Mouse (Mus musculus): ENCODE data around the gene Hps5.

Gene Hps5

DNA sequence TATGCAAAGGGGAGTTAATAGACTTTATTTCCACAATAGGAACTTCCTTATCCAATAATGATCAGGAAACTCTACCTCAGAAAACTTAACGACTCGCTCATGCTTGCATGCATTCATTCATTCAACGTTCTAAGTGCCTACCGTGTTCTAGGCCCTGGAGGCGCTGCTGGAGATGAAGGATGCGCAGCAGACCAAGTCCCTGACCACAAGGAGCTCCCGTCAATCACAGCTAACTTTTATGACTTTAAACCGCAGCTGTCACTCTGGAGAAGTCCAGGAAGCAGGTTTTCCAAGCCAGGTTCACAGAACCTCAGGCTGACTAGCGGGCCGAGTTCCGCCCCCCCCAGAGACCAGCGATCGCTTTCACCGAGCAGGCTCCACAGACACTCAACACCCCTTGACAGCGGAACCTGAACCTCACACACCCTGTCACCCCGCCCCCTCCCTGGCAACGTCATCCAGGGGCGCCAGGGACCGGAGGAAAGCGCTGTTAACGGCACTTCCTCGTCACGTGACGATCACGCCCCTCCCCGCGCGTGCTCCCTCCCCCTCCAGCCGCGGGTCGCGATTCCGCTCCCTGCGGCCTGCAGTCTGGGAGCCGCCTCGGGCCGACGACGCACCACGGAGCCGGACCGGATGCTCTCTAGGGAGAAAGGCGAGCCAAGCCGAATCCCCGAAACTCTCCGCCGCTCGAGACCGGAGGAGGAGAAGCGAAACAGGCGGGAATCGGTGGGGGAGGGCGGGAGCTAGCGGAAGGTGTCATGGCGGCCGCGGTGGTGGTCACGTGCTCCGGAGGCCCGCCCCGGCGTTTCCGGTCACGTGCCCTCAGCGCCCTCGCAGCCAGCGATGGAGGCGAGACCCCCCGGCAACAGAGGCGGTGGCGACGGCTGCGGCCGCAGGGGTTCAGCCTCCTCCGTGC, at the start of gene Hps5, which contains the start of gene Gtf2h1:
Gene Hps5 (minus strand): TSS at position 778 of the 919 bp plus-strand sequence.
Gene Gtf2h1 (plus strand): TSS at position 817 of the 919 bp plus-strand sequence.
- under 1% methylated on average over 73 of the region's 75 CpGs for WGBS

DNA sequence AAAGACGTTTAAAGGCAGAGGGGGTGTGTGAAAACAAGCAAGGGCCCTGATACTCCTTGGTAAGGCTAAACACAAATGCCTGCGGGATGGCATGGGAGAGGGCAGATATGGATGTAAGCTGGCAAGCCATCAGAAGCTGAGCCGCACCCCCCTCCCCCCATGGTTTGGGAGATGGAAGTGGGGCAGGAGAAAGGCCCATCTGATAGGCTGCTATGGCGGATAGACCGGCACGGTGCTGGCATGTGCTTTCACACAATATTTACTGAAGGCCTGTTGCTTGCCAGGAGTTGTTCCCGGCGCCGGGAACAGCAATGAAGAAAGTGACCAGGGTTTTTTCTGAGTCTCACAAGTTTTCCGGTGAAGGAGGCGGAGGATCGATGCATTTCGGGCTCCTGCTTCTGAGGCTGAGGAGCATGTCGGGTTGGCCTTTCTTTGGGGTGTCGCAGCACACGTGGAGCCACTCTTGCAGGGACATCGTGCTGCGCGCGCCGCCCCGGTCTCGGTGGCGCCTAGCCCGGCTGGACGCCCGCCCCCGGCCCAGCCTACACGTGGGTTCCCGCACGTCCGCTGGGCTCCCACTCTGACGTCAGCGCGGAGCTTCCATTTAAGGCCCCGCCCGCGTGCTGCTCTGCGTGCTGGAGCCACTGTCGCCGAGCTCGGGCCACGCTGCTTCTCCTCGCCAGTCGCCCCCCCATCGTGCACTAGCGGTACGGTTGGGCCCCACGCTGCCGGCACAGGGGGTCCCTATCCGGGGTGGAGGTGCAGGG, 49.5 kb upstream of the Hps5 start:
- under 1% methylated on average over 51 of the region's 51 CpGs for WGBS

GRCm38 (mm10) chr7:46843576-46843975, 47.7 kb upstream of the Hps5 start:
- WGBS: 94% methylated on average over 4 of the region's 4 CpGs

- WGBS: 41% methylated on average over 5 of the region's 5 CpGs
Measured at GRCm38 (mm10) chr7:46842278-46842677, 46.4 kb upstream of the Hps5 start.

DNA sequence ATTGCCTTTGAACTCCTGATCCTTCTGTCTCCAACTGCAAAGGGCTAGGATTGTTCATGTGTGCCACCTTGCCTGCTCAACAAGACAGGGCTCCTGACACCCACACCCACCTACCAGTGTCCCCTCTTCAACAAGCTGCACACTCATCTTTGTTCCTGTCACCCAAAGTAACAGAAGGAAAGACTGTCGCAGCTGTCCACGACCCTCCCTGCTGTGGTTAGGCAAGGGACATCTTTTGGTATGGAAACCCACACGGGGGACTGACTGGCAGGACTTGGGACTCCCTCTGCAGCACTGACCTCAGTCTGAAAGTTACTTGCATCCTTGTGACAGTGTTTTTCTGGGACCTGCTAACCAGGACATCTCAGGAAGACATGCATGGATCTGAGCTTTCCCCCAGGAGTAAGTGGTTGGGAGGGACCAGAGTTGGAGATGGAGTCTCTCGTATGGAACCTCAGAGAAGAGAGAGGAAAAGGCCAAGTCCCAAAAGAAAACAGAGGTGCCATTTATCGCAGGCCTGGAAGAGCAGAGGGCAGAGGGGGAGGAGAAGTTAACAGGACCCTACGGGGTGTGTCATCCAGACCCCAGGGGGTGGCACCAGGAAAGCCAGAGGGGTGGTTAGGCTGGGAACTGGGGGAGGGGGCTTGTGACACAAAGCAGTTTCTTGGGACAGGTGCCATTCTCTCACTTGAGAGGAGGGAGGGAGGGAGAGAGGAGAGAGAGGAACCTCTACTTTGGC, 45.1 kb upstream of the Hps5 start, which contains the start of gene Ldha:
Gene Ldha (plus strand): TSS at position 689 of the 739 bp plus-strand sequence.
- 62% methylated on average over 6 of the region's 6 CpGs for WGBS

GRCm38 (mm10) chr7:46840326-46840725, 44.5 kb upstream of the Hps5 start:
- 76% methylated on average over 4 of the region's 4 CpGs for WGBS

DNA sequence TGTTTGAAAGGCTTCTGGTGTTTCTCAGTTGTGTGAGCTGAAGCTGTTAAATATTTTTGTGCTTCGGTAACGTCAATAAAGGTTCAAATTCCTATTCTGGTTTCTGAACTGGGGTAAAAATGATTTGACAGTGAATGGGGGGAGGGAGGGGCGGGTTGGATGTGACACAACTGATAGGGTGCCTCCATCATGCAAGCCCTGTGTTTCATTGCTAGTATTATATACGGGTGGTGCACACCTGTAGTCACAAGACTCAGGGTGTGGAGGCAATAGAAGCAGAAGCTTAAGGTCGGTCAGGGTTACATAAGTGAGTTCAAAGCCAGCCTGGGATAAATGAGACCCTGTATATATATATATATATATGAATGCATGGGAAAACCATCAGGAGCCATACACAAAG, 44.0 kb upstream of the Hps5 start:
- WGBS: 80% methylated on average over 5 of the region's 5 CpGs

GRCm38 (mm10) chr7:46839446-46839845, 43.6 kb upstream of the Hps5 start:
- 43% methylated on average over 7 of the region's 7 CpGs for WGBS

DNA sequence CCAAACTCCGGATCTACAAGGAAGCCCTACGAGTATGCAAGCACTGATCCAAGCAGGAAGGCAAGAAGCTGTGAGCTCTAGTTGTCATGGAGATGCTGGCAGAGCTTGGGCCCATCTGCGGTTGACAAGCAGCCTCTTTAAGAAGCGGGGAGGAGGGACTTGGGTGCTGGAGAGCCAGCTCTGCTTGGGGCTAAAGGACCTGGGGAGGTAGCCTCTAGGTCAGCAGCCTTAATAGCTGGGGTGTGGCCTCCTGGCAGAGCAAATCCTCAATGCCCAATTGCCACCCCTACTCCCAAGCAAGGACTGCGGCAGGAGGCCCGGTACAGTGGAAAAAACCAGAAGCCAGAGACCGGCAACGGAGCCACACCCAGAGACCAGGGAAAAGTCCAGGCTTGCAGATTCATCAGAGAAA, 43.0 kb upstream of the Hps5 start:
- WGBS: 3% methylated on average over 8 of the region's 8 CpGs

- WGBS: 11% methylated on average over 9 of the region's 9 CpGs
Measured at GRCm38 (mm10) chr7:46838104-46838671, 42.3 kb upstream of the Hps5 start.

- 68% methylated on average over 5 of the region's 5 CpGs for WGBS
Measured at GRCm38 (mm10) chr7:46837073-46837472, 41.2 kb upstream of the Hps5 start.

- 96% methylated on average over 5 of the region's 5 CpGs for WGBS
Measured at GRCm38 (mm10) chr7:46836357-46836756, 40.5 kb upstream of the Hps5 start.

GRCm38 (mm10) chr7:46834994-46835610, 39.2 kb upstream of the Hps5 start:
- WGBS: 61% methylated on average over 14 of the region's 14 CpGs

GRCm38 (mm10) chr7:46833670-46834255, 37.9 kb upstream of the Hps5 start:
- WGBS: 91% methylated on average over 7 of the region's 7 CpGs

DNA sequence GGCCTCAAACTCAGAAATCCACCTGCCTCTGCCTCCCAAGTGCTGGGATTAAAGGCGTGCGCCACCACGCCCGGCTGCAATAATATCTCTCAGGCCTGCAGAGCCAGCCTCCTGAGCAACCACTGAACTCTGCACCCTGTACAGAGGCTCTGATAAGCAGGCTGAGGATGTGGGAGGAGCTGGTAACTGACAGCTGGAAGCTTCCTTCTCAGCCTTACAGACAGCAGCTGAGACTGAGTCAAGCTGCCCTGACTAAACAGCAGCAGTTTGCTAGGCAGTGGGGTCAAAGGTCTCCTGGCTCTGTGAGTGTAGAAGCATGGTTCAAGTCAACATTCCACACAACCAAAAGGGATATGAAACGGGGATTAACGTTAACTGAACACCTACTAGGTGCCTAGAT, 37.4 kb upstream of the Hps5 start:
- 81% methylated on average over 6 of the region's 6 CpGs for WGBS

GRCm38 (mm10) chr7:46832112-46832810, 36.4 kb upstream of the Hps5 start:
- WGBS: 95% methylated on average over 11 of the region's 11 CpGs

GRCm38 (mm10) chr7:46831693-46832092, 35.8 kb upstream of the Hps5 start:
- 89% methylated on average over 8 of the region's 8 CpGs for WGBS

GRCm38 (mm10) chr7:46830799-46831590, 35.1 kb upstream of the Hps5 start:
- 78% methylated on average over 13 of the region's 13 CpGs for WGBS

- 84% methylated on average over 12 of the region's 12 CpGs for WGBS
Measured at GRCm38 (mm10) chr7:46829911-46830310, 34.0 kb upstream of the Hps5 start.
